Mouse (Mus musculus) left cerebral cortex, adult 8-10 months (tissue): Measurements from ENCODE around the gene Fars2. TPM values are rescaled to one million over a fixed set of nuclear protein-coding genes. Genes with fewer than 3 reads are reported as not detected.
"Not testable (repeated sequence)": the region's sequence is repeated elsewhere in the genome, so short reads cannot be mapped to it uniquely, and the experiment has no call there.

Experiments used
- DNase-seq, 2 experiments: peaks; one replicate each; pipeline ENCODE4 v3.0.0; 2022; ENCODE audit warnings: low spot score in 2 of 2
- total RNA-seq, 4 experiments: library from RNA; stranded (reverse); gene quantifications; 2 replicates each; pipeline ENCODE4 v1.2.4; 2022

Fars2 gene
- total RNA-seq, 4 experiments from 2014 or later: 32.7 to 39.9 (median 36.9) TPM

DNA sequence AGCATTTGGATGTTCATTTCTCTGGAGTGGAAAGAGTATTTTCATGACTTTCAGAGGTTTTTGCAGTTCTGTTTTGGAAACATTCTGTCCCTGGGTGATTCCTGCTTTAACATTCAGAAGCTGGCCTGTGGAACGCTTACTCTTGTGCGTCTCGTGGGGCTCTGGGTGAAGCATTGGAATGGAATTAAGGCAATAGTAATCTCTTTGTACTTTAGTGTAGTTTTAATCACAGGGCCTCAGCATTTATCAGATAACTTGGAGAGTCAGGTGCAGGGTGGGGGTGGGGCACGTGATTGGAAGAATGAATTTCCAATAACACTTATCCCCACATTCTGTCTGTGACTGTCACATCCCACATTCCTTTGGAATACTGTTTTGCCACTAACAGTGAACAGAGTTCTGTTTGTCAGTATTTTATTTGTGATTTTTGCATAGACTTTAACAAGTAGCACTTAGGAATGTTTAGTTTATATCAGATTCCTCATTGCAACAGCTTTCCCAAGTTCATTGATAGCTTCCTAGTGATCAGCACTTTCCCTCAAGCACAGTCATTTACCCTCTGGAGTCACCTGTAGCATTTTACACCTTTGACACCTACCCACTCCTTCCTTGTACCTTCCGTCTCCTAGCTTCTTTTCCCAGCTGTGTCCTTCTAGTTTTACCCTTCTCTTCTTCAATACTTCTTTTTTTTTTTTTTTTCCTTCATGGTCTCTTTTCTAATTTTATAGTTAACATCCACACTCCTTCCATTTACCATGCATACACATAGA, 23.2 kb downstream of the Fars2 start:
- no peak for DNase-seq

DNA sequence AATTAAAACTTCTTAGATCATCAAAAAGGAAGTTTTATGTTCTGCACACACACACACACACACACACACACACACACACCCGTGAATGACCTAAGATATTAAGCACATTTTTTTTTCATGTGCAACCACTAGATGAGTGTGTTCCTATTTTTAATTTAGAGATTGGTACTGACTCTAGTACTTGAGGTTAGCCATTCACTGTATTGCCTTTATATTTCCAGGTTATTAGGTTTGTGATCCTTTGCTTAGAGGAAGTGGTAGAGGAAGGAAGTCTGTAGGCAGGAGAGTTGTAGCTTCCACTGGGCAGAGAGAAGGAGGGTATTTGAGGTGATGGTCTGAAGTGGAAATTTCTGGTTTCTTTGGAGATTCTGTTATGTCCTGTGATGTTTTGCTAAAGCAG, 28.4 kb downstream of the Fars2 start:
- DNase-seq: no peak

DNA sequence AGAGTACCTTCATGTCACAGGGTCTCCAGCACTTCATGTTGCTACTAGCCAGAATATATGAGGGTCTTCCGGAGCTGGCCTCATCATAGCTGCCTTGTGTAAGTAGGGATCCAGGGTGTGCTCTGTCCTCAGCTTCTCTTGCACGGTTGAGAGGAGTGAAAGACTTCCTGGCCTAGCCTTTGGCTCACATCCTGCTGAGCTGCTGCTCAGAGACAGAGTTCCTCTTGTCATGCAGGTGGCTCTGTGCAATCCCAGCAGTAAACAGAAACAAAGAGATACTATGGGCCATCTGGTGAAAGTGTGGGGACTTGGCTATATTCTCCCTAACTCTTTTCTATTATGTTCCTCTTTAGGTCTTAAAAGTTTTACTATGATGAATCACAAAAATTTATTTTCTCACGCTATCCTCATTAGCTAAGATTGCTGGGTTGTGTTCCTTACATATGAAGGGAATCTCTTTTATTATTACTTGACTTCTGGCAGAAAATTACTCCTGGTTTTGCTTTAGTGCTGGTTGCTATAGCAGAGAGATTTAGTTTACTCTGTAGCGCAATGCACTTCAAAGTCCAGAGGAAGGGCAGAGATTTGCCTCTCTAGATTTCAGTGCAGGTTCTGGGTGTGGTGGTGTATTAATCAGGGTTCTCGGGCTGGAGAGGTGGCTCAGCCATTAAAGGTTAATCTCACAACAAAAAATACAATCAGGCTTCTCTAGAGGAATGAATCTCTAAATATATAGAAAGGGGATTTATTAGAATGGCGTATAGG, 32.1 kb downstream of the Fars2 start:
- no peak for DNase-seq

DNA sequence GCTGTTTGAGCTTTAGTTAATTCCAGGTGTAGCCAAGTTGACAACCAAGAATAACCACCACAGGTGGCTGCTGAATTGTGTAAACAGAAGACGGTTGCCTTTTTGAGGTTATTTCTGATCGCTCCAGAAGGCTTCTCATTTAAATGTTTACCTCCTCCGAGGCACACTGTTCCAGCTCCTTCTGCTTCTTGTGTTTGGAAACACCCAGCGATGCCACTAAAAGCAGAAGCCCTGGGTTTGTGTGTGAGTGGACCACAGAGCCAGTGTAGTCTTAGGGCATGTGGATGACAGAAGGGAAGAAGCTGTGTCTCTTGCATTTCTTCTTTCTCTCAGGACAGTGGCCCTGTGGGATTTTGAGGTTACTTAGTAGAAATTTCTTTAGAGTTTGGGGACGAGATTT, 33.1 kb downstream of the Fars2 start:
- DNase-seq: no peak

DNA sequence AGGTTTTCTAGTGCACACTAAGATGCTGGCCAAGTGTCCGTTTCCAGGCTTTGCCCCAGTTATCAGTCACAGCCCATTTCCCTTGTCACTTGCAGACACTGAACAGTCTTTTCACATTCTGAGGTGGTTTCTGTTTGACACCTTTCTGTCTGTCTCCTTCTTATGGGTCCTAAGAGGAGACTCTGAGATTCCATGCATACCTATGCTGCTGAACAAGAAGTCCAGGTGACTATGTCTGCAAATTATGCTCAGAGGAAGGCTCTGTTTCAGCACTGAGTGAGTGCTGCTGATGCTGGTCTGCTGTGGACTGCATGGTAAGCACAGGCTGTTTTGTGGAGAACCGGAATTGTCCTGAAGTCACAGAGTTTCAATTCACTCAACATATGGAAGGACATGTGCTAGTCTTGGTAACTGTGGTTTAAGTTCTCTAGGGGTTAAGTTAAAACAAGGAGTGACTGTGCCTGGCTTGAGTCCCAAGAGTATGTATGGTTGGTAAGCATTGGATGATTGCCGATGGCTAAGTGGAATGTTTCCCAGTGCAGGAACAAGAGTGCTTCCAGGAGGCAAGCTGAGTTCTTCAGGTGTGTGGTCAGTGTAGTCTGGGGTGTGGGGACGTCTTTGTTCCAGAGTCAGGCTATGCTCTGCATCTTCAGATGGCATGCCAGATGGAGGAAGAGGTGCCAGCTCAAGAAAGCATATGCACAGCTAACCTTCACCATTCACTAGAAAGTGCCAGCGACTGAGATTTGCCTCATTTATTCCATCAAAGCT, 35.7 kb downstream of the Fars2 start:
- DNase-seq: no peak

DNA sequence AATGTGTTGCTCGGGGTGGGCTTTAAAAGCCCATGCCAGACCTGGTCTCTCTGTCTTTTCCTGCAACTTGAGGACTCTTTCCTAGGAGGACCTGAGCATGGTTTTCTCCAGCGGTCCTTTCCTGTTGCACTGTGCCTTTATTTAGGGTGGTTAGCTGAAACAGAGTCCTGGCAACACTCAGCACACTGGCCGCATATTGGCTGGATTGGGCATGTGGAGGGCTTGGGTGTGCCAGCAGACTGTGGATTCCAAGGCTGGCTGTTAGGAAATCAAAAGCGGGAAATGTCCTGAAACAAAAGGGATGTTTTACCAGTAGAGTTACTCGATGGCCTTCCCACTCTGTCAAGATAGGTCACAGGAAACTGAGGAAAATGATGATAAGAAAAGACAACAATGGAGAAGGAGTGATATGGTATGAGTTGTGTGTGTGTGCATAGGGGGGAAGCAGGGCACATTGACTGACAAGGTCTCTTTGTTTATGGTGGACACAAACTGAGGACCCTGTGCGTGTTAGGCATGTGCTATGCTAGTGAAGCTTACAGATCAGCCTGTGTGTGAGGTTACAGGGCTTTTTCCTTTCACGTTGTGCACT, 39.2 kb downstream of the Fars2 start:
- DNase-seq: no peak

DNA sequence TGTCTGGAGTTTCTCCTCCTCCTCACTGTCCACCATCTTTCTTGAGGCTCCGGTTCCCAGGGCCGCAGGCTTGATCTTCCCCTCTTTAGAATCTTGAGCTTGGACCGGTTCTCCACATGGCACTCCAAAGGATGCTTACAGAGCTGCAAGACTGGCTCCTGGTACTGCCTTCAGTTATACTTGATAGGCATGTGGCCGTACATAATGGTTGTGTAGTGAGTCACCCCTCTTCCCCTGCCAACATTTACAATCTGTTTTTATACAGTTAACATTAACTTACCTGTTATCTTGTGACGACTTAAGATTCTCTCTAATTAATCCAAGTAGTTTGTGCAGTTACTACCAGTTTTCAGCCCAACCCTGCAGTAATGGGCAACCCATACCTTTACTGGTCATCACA, 46.2 kb downstream of the Fars2 start:
- DNase-seq: no peak

DNA sequence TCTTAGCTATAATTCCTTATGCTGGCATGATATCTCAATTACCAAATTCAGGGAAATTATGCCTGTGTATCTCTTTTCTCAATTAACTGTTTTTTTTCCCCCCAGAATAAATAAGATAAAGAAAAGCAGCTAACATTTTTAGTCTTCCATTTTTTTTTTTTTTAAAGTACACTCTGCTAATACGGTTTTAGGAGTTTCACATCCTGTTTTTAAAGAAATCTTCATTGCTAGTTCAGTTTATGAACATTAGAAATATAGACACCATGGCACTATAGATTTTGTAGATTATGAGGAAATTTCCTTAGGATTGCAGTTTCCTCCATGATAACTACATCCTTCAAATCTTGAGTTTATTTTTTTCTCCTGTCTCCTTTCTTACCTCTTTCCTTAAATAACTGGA, 46.7 kb downstream of the Fars2 start:
- no peak for DNase-seq

DNA sequence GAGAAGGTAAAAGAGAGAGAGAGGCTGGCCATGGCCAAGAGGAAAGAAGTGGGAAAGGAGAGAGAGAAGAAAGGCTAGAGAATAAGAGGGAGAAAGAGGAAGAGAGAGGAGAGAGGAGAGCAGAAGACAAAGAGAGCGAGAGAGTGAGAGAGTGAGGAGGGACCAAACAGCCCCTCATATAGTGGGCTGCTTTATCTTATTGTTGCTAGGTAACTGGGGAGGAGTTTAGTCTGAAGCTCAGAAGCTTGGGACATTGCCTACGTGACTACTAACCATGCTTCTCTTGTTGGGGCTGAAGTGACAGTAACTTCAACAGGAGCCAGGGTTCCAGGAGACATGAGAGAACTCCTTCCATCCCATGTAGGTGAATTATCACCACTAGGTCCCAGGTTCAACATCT, 55.8 kb downstream of the Fars2 start:
- not testable (repeated sequence) for DNase-seq

DNA sequence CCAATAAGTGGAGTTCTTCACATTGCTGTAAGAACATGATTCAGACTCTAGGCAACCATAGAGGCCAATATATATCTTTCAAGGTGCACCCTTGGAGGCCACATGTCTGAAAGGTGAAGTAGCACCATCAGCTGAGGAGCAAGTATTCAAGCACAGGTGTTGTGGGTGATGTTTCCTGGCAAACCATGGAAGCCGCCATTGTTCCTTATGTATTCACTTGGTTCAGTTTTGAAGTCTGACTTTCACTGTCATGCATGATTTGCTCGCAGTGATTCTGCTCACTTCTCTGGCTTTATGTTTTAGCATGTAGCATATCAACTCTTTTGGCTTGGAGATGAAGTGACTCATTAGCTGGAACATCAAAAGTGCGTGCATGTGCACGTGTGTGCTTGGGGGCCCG, 56.9 kb downstream of the Fars2 start:
- DNase-seq: no peak

DNA sequence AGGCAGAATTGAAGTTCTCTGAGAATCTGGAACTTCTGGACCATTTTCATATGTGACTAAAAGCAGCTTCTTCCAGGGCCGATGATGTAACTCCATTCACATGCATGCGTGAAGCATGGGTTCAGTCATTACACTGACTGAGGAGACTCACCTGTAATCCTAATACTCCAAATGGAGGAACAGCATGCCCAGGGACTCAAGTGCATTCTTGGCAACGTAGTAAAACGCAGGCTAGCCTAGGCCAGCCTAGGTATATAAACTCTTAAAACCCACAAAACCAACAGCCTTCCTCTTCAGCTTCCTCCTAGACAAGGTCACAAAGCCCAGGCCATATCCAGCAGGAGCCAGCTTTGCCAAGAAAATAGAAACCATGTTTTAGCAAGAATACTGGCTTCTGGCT, 57.6 kb downstream of the Fars2 start:
- DNase-seq: no peak

DNA sequence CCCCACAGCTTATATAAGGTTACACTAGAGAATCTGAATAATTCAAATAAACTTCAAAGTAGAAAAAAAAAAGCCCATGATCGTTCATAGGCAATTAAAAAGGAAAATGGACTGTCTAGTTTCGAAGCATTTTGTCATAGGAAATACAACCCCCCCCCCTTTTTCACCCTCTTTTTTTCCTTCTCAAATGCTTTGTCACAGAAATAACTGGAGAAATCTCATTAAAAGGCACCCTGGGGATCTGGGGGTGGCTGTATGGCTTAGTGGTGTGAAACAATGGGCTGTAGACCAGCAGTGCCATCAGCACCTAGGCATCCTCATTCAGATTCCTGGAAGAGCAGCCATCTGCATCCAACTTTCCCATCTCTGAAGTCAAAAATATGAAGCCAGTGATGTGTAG, 64.0 kb downstream of the Fars2 start:
- no peak for DNase-seq

DNA sequence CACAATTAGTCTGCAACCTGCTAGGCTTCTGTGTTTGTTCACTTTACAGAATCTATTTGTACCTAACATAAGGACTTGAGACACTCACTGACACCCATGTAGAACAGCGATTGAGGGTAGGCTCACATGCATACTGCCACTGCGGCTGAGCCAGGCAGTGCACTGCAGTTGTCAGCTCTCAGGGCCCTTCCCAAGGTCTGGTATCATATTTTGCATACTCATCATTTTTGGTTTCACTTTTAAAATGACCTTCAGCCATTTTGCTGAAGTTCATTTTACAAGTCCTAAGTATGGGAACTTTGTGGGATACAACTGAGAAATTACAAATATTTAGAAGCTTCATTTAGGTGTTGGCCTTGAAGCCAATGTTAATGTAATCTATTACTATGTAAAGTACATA, 73.4 kb downstream of the Fars2 start:
- no peak for DNase-seq

DNA sequence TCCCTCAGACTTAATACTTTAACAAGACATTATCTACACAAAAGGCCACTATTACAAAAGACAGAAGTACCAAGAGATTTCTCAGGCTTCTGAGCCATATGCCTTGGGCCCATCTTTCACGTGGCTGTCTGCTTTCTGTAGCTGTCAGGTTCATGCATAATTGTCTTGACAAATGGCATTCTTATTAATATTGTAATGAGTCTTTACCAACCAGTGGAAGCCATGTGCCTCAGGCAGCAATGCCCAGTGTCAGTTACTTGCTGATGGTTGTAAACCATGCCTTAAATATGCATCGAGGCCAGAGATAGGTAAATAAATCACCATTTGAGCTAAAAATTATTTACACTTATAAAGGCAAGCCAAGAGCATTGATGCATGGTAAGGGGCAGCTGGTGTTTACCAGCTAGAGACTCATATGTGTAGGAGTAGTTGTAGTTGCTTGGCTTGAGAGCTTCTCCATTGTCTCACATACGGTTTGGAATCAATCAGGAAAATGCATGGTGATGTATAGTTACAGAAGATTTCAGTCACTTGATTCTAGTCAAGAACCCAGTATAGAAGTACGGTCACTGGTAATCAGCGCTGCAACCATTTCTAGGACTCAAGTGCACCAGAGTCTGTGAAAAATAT, 76.4 kb downstream of the Fars2 start:
- no peak for DNase-seq

DNA sequence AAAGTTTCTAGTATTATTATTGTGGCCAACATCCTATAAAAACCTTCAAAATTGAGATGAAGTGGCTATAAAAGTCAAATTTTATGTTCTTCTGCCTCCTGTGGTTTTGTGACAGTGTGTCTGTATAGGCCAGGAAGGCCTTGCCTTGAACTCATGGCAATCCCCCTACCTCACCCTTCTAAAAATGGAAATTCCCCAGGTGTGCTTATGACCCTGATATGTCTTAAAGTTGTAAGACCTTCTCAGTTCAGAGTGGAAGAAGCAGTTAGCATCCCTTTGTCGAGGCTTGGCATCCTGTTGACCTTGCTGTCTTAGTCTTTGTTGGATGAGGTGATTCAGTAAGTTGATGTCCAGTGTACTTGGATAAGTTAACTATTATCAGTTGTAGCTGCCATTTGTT, 82.1 kb downstream of the Fars2 start:
- DNase-seq: no peak

DNA sequence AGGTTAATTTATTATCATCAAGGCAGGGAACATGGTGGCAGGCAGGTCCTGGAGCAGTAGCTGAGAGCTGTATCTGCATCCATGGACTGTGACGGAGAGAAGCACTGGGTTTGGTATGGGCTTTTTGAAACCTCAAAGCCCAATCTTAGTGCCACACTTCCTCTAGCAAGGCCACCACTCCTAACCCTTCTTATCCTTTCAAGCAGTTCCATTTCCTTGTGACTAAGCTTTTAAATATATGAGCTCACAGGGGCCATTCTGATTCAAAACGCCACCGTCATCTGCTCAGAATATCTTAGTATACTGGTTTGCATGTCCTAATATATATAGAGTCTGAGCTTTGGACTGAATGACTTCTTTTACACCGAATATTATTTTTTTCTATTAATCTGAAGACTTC, 83.2 kb downstream of the Fars2 start:
- no peak for DNase-seq

DNA sequence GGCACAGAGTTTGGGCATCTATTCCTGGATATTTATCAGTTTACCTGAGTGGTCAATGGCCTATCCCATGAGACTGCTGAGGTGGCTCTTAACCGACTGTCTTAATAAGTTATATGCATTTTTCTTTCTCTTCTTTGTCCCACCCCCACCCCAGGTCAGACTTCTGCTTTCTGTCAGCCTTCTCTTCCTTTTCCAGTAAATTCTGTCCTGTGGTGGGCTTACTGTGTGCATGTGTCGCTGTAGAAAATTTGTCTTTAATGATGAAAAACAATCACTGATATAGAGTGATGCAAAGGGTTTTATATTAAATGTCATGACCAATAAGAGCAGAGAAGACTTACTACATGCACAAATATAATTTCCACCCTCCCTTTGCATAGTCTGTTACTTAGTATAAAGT, 85.3 kb downstream of the Fars2 start:
- DNase-seq: no peak

DNA sequence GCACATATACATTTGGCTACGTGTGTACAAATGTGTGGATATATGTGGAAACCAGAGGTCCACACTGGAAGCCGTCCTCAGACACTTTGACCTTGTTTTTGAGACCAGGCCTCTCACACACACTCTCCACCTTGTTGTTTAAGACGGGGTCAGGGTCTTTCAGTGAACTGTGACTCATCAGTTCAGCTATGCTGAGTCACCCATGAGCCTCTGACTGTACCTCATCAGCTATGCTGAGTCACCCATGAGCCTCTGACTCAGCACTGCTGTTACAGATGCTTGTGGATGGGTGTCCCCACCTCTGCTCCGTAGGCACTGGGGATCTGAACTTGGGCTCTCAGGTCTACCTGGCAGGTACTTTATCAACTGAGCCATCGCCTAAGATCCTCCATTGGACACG, 85.8 kb downstream of the Fars2 start:
- DNase-seq: no peak

DNA sequence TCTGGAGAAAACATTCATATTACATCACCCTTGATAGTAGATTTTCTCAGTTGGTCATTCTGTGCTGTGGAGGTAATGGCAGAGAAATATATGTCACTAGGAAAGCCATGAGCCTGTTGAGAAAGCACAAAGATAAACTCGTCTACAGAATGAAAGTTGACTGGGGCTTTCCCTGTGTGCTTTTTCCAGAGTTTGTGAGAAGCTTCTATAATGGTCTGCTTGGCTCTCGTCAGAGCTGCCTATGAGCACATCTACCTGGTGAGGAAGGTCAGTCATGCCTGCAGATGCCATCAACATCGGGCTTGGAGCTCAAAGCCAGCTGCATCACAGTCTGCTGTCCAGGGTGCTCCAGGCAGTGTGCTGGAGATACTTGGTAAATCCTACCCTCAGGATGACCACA, 87.1 kb downstream of the Fars2 start:
- DNase-seq: no peak

DNA sequence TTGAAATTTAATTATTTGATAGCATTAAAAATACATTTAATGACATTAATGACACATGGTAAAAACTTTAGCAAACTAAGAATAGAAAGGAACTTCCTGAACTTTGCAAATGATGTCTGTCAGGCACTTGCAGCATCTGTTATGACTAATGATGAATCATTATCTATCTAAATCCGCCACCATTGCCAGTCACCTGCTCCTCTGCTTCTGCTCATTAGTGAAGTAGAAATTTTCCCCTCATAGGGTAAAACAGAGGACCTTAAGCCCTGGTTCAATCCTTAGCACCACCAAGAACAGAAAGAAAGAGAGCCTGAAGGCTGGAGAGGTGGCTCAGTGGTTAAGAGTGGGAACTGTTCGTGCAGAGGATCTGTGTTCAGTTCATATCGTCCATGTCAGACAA, 93.8 kb downstream of the Fars2 start:
- no peak for DNase-seq

DNA sequence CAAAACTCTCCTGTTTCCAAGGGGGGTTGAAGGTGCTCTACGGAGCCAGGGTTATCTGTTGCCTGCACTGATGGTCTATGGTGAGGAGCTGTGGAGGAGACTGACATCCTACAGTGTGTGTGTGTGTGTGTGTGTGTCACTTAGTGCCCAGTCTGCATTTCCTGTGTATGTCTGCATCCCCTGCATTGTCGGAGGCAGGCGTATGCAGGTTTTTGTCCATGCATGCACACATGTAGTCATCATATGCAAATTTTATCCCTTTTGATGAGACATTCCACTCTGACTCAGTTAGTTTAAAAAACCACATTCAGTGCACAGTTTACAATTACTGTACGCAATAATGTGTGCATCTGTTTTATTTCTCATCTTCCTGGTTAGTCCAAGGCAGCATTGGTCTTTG, 96.8 kb downstream of the Fars2 start:
- DNase-seq: no peak

DNA sequence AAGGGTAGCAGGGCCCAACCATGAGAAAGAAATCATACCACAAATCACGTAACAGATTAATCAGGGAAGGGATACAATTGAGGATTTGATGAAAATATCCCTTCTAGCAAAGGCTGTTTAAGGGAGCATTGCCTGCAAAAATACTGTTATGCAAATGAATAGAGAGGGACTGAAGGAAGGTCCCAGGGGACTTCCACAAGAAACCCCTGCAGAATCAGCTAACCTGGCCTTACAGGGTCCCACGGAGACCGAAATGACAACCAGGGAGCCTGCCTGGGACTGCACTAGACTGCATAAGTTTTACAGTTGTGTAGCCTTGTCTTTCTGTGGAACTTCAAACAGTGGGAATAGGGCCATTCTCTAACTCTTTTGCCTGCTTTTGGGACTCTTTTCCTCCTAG, 98.8 kb downstream of the Fars2 start:
- DNase-seq: no peak
